Mouse (Mus musculus): Measurements from ENCODE around the gene Pclo.
"Not testable (repeated sequence)": the region's sequence is repeated elsewhere in the genome, so short reads cannot be mapped to it uniquely, and the experiment has no call there.

The Pclo gene

DNA sequence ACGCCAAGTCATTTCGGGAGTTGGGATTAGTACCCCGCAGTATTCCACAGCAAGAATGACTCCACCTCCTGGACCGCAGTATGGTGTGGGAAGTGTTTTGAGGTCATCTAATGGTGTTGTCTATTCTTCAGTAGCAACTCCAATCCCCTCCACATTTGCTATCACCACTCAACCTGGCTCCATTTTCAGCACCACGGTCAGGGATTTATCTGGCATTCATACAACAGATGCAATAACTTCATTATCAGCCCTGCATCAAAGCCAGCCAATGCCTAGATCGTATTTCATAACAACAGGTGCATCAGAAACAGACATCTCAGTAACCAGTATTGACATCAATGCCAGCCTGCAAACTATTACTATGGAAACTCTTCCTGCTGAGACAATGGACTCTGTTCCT lies 165.7 kb downstream of the Pclo start:
- DNase-seq (ENCODE audit: low read depth, low spot score): no peak

DNA sequence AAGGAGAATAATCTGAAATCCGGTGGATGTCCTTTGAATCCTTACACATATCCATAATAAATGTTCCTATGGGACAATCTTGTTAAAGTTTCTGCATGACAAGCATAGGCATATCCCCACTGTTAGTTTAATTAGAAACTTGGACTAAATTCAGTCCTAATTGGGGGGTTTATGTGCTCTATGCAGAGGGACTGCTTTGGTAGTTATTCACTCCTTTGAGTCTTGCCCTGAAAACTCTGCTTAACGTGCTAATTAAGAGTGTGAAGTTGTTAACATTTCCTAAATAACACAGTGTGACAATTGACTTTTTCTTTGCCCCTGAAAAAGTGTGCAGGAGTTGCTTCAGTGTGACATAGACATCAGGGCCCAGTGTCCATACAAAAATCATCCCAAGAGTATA lies 177.3 kb downstream of the Pclo start:
- DNase-seq (ENCODE audit: low read depth, low spot score): no peak

DNA sequence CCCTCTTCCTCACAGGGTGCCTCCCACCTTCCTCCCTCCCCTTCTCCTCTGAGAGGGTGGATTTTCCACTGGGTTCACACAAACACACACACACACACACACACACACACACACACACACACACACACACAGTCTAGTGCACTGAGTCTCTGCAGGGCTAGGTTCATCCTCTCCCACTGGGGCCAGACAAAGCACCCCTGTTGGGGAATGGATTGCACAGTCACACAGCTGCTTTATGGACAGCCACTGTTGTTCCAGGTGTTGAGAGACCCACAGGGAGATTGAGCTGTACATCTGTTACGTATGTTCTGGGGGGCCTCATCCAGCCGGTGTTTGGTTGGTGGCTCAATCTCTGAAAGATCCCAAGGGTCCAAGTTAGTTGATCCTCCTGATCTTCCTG lies 182.0 kb downstream of the Pclo start:
- DNase-seq (ENCODE audit: low read depth, low spot score): no peak

DNA sequence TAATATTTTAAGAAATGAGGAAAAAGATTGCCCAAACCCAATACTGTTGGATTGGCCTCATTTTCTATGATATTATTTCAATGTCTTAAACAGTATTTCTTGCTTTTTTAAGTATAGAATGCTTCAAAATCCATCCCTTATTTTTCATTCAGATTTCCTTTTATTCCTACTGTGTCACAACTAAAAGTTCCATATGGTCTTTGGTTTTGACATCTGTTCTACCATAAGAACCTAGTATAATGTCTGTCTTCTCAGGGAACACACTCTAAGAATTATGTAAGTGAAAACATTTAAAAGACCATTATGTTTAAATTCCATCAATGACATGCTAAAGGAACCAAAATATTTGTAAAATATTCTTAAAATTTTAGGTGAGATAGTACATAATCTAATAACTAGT lies 186.2 kb downstream of the Pclo start:
- DNase-seq (ENCODE audit: low read depth, low spot score): peak; percentile 72

DNA sequence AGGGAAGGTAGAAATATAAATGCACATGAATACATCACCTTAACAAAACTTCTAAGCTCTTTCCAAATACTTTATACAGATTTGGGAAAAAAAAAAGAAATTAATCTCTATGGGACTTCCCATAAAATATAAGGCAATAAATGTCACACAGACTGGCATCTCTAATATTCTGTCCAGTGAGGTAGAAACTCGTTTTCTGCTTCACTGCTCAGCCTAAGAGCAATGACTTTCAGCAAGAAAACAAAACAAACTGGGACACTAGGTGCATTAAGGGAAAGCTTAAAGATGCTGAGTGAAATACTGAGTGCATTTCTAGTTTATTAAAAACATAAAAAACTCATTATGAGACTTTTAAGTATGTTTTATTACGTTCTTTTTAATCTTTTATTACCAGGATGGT lies 190.7 kb downstream of the Pclo start:
- no peak for DNase-seq (ENCODE audit: low read depth, low spot score)

DNA sequence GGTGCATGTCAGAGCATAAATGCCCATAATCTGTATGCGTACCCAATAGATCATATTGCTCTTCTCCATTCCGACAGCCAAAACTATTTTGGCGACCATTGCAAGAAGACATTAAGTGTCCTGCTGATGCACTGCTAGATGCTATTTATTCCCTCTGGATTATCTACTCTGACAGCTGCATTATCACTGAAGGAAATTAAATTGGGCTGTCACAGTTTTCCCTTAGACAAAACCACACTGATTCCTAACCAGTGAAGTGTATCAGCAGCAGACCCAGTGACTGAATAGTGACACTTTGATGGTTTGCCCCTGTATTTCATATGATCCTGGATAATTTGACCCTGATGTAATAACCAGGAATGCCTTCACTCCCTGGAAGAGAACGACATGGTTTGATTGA lies 192.6 kb downstream of the Pclo start:
- DNase-seq (ENCODE audit: low read depth, low spot score): no peak

DNA sequence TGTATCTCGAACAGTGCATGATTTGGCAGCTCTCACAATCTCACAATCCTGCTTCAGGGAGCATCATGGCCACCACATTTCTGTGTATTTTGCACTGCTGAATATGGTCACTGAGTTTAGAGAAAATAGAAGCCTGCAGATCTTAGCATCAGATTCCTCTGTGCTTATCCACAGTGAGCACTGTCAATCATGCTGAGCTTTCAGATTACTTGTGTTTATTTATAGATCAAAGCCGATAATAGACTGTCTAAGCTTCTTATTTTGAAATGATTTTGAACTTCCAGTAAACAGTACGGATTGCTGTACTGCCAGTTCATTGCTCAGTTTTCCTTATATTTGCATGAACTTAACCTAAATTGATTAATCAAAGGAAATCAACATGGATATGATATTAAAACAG lies 208.9 kb downstream of the Pclo start:
- no peak for DNase-seq (ENCODE audit: low read depth, low spot score)

DNA sequence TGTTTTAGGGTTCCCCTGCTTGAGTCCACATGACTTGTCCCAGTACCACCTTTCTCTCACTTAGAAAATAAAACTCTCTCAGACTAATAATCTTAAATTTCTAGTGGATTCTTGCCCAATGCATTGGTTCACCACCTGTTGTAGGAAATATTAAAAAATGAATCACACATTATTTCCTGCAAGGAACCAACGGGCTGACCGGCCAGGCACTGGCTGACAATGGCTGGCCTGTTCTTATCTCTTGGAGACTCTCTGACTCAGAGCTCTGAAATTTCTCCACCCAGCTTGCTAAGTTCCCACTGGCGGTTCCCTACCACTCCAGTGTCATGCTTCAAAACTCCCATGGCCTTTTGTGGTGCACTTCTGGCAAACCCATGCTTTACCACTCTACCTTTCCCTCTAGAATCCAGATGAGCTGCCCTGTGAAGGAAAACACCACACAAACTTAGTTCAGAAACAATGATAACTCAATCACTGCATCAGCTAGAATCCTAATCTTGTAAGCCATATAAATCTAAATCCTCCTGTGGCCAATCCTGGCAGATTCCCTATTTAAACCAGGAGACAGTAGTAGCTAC lies 214.0 kb downstream of the Pclo start:
- no peak for DNase-seq (ENCODE audit: low read depth, low spot score)

DNA sequence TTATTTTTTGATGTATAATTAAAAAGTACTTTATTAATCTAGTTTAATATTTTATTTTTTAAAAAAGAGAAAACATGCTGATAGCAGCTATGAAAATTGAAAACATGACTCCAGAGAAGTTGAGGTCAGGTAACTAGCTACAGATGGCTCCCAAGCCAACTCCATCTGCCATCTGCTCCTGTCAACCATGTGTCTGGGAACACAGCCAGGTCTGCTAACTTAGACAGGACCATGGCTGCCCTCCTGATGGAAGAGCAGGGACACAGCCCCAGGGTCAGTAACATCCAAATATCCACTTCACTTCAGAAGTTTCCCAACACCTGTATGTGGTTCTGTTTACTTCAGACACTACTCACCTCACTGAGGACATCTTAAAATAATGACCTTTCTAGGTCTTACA lies 236.2 kb downstream of the Pclo start:
- no peak for DNase-seq (ENCODE audit: low read depth, low spot score)

DNA sequence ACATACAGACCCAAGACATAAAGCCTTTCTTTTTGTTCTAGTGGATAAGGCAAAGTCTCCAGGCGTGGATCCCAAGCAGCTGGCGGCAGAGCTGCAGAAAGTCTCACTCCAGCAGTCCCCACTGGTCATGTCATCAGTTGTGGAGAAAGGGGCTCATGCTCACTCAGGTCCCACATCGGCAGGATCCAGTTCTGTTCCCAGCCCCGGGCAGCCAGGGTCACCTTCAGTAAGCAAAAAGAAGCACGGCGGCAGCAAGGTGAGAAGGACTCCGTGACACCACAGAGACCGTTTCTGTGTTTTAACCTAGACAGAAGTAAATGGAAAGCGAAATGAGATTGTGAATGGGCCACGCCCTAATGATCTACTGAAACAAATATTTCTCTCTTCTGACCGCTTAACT lies 252.0 kb downstream of the Pclo start:
- no peak for DNase-seq (ENCODE audit: low read depth, low spot score)

DNA sequence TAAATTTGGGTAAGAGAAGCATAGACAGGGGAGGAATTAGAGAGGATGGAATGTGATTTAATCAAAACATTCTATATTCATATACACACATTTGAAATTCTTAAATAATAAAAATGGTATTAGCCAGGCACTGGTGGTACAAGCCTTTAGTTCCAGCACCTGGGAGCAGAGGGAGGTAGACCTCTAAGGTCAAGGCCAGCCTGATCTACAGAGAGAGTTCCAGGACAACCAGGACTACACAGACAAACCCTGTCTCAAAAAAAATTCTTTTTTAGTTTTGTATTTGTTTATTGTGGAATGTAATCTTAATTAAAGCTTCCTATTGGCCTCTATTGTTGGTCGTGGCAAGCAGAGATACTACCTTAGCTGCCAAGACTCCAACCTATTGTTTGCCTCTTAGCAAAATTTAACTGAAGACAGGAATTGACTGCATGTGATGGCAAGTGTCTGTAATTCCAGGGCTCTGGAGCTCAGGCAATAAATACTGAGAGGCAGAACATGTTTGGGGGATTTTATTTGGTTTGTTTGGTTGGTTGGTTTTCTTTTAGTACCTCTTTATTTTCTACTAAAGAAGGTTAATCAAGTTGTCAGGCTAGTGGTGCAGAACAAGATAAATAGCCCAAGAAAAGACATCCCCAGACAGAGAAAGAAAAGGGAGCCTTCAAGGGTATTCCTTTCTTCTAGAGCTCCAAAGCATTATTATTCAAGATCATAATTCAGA lies 267.8 kb downstream of the Pclo start:
- no peak for DNase-seq (ENCODE audit: low read depth, low spot score)

DNA sequence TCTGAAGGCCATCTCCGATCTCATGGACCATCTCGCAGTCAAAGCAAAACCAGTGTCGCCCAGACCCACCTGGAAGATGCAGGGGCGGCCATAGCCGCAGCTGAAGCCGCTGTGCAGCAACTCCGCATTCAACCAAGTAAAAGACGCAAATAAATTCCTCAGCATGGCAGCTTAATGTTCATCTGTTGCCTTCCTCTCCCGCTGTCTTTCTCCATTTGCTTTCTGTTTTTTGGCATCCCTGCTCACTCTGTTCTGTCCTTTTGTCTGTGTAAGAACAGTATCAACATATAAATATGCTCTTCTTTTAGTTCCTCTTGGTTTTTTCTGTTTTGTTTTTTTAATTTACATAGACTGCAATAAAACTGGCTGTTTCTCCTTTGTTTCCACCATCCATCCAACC lies 279.2 kb downstream of the Pclo start:
- no peak for DNase-seq (ENCODE audit: low read depth, low spot score)

DNA sequence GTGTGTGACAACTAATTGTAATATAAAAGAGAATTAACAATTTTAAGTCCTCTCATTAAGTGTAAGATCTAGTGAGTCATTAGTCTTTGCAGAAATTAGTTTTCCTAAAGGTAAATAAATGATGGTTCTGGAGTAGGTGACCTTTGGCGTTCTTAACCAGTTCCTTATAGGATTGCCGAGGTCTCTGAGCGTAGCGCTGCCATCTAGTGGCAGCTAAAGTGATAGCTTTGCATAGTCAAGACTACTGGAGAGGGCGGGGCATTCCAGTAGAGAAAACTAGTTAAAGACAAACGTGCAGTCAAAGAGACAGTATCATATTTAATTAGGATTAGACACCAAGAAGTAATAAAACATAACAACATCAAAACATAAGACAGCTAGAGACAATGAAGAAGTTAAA lies 292.4 kb downstream of the Pclo start:
- peak; percentile 42 for DNase-seq (ENCODE audit: low read depth, low spot score)

DNA sequence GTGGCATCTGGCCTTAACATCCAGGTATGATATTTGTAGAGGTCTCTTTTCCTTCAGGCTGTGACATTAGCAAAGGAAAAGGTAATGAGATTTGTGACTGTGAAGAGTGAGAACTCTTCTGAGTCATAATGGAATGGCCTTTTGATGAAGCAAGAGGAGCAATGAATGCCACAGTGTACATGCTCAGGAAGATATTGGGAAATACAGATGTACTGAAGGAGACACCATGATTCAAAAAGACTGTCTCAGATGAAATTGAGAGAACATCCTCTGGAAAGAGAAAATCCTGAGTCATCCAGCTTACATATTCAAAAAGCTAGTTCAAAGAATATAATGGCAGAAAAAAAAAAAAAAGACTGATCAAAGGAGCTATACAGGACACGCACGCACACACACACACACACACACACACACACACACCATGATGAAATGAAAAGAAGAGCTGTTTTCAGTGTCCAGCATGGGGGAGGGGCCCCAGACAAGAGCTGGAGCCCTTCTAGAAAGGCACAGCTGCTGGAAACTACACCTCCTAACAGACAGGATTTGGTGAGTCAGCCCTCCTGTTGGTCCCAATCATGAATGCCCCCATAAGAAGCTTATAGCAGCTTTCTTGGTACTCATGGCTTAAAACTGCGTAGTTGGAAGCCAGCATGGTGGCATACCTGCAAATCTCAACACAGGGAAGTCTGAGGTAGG lies 318.6 kb downstream of the Pclo start:
- DNase-seq (ENCODE audit: low read depth, low spot score): peak; percentile 31

DNA sequence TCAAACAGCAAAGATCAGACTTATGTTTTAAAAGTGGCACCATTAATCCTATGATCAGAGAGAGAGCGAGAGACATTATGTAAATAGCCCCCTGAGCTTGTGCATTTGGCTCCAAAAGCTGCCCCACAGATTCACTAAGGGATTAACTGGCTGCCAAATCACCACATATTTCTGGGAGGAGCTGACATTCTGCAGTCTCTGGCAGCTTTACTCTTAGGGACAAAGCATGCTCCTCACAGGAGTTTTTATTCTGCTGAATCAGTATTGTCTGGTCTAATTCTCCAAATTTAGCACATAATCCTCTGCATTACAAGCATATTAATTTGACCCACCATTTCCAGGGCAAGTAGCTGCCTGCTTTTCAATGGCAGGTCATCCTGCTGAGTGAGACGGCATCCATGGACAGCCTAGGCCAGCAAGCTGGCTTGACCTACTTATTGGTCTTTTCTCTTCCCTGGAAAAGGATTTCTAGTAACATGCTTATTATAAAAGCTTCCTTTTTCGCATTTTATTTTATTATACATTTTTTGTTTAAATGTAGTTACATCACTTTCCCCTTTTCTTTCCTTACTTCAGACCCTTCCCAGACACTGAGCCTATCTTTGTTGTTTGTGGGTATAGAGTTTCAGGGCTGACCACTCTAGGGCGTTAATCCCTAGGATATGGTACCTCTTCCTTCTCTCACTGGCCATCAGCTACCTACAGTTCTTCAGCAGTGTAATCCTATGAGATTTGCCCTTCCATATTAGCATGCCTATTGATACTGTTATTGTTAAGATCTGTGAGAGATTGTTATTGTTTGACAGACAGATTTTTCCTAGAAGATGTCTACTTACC lies 319.7 kb downstream of the Pclo start:
- DNase-seq (ENCODE audit: low read depth, low spot score): peak; percentile 58

DNA sequence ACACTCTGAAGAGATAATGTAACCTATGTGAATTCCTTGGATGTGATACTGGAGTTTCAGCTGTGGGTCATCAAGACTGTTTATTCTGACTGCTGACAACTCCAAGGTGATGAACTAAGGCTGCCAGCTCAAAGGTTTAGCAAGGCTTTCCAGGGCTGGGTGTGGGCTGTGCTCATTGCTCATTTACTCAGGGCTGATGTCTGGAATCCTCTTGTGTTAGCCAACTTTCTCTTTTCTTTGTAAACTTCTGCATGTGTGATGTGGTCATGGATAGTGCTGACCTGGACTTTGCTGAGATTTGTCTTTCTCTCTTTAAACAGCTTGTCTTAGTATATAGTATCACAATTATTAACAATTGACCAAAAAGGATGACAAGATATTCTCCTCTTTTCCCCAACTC lies 338.9 kb downstream of the Pclo start:
- no peak for DNase-seq (ENCODE audit: low read depth, low spot score)

DNA sequence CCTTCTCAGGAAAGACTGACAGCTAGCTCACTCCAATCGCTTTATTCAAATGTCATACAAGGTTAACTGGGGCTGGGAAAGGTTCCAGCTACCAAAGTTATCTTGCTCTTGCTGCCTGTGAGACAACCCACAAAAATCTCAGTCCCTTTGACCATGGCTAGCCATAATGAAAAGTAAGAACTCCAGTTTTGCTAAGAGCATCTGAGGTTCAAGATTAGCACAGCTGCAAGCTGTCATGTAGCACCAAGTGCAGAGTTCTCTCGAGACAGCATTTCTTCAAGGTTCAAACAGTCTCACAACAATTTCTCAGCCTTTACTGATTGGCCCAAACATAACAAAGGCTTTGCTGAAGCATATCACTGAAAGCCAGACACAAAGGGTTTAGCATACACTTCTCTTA lies 370.6 kb downstream of the Pclo start:
- not testable (repeated sequence) for DNase-seq (ENCODE audit: low read depth, low spot score)

DNA sequence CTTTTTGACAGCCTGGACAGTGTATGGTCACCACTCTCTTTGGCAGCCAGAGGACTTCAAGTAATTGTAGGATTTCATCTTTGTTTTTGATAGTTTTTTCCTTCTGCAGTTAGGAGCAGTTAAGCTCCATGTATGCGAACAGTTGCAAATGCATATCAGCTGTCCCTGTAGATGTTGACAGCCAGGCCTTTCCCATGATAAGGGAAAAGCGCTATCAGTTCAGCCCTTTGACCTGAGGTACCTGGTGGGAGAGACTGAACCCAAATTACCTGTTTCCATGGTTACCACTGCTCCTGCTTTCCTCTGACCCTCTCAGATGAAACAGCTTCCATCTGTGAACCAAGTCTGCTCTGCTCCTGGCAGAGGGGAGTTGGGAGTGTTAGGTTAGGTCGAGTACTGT lies 377.5 kb downstream of the Pclo start:
- no peak for DNase-seq (ENCODE audit: low read depth, low spot score)

DNA sequence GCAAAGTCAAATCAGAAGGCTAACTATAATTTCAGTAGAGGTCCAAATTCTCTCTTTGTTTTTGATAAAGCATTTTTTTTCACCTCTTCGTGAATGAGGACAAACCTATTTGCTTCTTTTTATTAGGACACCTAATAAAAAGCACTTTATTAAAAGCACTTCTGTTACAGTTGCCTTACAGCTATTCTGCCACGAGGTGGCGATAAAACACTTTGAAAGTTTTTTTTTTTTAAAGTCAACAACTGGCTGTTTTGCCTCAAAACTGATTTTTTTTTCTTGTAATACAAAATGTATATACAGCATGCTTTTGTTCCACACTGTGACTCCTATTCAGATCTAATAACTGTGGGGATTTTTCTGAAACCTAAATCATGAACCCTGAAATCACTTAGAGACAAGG lies 388.8 kb downstream of the Pclo start:
- DNase-seq (ENCODE audit: low read depth, low spot score): not testable (repeated sequence)
